Mouse (Mus musculus) heart, postnatal 14 days (tissue): ENCODE measurements around the gene Secisbp2l. TPM values are rescaled to one million over a fixed set of nuclear protein-coding genes. Genes with fewer than 3 reads are reported as not detected.

Experiments
- DNase-seq, 2 experiments: peaks; one replicate each; pipeline ENCODE4 v3.0.0; 2021 to 2022
- intact Hi-C: fragments of 180-260 bp; cut with DNase I; formaldehyde crosslinking; loops from one replicate; pipeline ENCODE4 v1.15.1; 2025
- long read RNA-seq, 2 experiments: library from polyadenylated mRNA; stranded (forward); transcript quantifications; one replicate each; pipeline ENCODE4 v2.0.0; 2021
- total RNA-seq, 2 experiments: library from RNA; stranded (reverse); gene quantifications; 2 replicates each; pipeline ENCODE4 v1.2.3; 2021

Secisbp2l gene
- 10 to 100 TPM; 30.3 to 32.8 TPM for total RNA-seq
- long read RNA-seq, experiment 1, full-length matches to known transcripts, result 1 of 5 reads
- long read RNA-seq, experiment 1, partial matches to known transcripts, result 0 of 5 reads
- long read RNA-seq, experiment 1, other reads (novel, unspliced or antisense), result 4 of 5 reads
- long read RNA-seq, experiment 2, partial matches to known transcripts, result 0 of 6 reads
- long read RNA-seq, experiment 2, other reads (novel, unspliced or antisense), result 6 of 6 reads

- intact Hi-C loops, result no loop called here
These were observed at the start of gene Secisbp2l for GRCm38 (mm10) chr2:125782719-125783109. Gene Secisbp2l, minus strand, starts transcription at chr2:125782870.

GRCm38 (mm10) chr2:125829924-125830323 lies 47.3 kb upstream of the Secisbp2l start:
- intact Hi-C loops, result loop anchor here (5.0 kb wide), 1 partner anchor 63 kb away; no protein-coding TSS in a partner anchor
- no peak for DNase-seq

More at GRCm38 (mm10) chr2:125782719-125783109, at the start of gene Secisbp2l:
- DNase-seq, result peak; percentile 96 to 97

- DNase-seq, result no peak
- intact Hi-C loops, result loop anchor here (5.0 kb wide), 1 partner anchor 61 kb away; no protein-coding TSS in a partner anchor
These were observed 45.2 kb upstream of the Secisbp2l start for GRCm38 (mm10) chr2:125827898-125828297.

GRCm38 (mm10) chr2:125826201-125826600 lies 43.5 kb upstream of the Secisbp2l start:
- DNase-seq, result no peak
- intact Hi-C loops, result loop anchor here (5.0 kb wide), 1 partner anchor 59 kb away; no protein-coding TSS in a partner anchor

GRCm38 (mm10) chr2:125820397-125820796 lies 37.7 kb upstream of the Secisbp2l start:
- intact Hi-C loops, result no loop called here
- DNase-seq, result no peak

- no peak for DNase-seq
These were observed 31.4 kb upstream of the Secisbp2l start for GRCm38 (mm10) chr2:125813972-125814595.

GRCm38 (mm10) chr2:125811332-125811731 lies 28.7 kb upstream of the Secisbp2l start:
- intact Hi-C loops, result no loop called here

More at GRCm38 (mm10) chr2:125813972-125814595, 31.4 kb upstream of the Secisbp2l start:
- intact Hi-C loops, result no loop called here

GRCm38 (mm10) chr2:125809551-125809950 lies 26.9 kb upstream of the Secisbp2l start:
- no peak for DNase-seq
- intact Hi-C loops, result no loop called here

More at GRCm38 (mm10) chr2:125811332-125811731, 28.7 kb upstream of the Secisbp2l start:
- no peak for DNase-seq

GRCm38 (mm10) chr2:125805826-125806225 lies 23.2 kb upstream of the Secisbp2l start:
- intact Hi-C loops, result no loop called here
- DNase-seq, result no peak

GRCm38 (mm10) chr2:125801947-125802346 lies 19.3 kb upstream of the Secisbp2l start:
- intact Hi-C loops, result no loop called here
- no peak for DNase-seq

- peak; percentile 6 to 21 for DNase-seq
- intact Hi-C loops, result no loop called here
These were observed 18.4 kb upstream of the Secisbp2l start for GRCm38 (mm10) chr2:125801038-125801437.

GRCm38 (mm10) chr2:125800428-125800827 lies 17.8 kb upstream of the Secisbp2l start:
- intact Hi-C loops, result no loop called here
- peak; percentile 11 to 14 for DNase-seq

- no peak for DNase-seq
- intact Hi-C loops, result no loop called here
These were observed 15.2 kb upstream of the Secisbp2l start for GRCm38 (mm10) chr2:125797872-125798271.

- intact Hi-C loops, result no loop called here
- DNase-seq, result no peak
These were observed 12.4 kb upstream of the Secisbp2l start for GRCm38 (mm10) chr2:125795118-125795517.

GRCm38 (mm10) chr2:125794166-125794565 lies 11.5 kb upstream of the Secisbp2l start:
- intact Hi-C loops, result no loop called here
- no peak for DNase-seq

GRCm38 (mm10) chr2:125792879-125793261 lies 10.2 kb upstream of the Secisbp2l start:
- intact Hi-C loops, result no loop called here

GRCm38 (mm10) chr2:125792144-125792878 lies 9.6 kb upstream of the Secisbp2l start:
- intact Hi-C loops, result no loop called here

More at GRCm38 (mm10) chr2:125792879-125793261, 10.2 kb upstream of the Secisbp2l start:
- DNase-seq, result no peak

GRCm38 (mm10) chr2:125791485-125791885 lies 8.8 kb upstream of the Secisbp2l start:
- no peak for DNase-seq
- intact Hi-C loops, result no loop called here

More at GRCm38 (mm10) chr2:125792144-125792878, 9.6 kb upstream of the Secisbp2l start:
- DNase-seq, result no peak

- DNase-seq, result no peak
- intact Hi-C loops, result no loop called here
These were observed 7.6 kb upstream of the Secisbp2l start for GRCm38 (mm10) chr2:125790242-125790641.

- no peak for DNase-seq
- intact Hi-C loops, result no loop called here
These were observed 6.6 kb upstream of the Secisbp2l start for GRCm38 (mm10) chr2:125789265-125789664.

- DNase-seq, result no peak
- intact Hi-C loops, result loop anchor here (1.0 kb wide), 1 partner anchor 69 kb away; no protein-coding TSS in a partner anchor
These were observed 6.1 kb upstream of the Secisbp2l start for GRCm38 (mm10) chr2:125788785-125789184.
